12 mouse cellular contexts compared by ENCODE assay signal in genomic region chr7:89099756-89100155, GRCm38 (mm10).
A peak's percentile ranks its signal among the peaks of the same experiment; 100 is the strongest.
DNase-seq lines count a peak whose midpoint lies in the region.
"Had no signal": no experiment of that assay in that cellular context is flagged by ENCODE, and none has a peak within 500 bp of the region (broad histone marks: within the 10 kb centered on the region; RNA-seq: fewer than 3 reads in every experiment).

No protein-coding gene starts in this region.

- no peak overlapping the region for H3K4me3 ChIP-seq in heart, embryonic 10.5 days
- H3K4me3 ChIP-seq: hindbrain, embryonic 12.5 days; left cerebral cortex, adult 2 months had no signal

- no peaks in the 10 kb centered on the region for H3K9me3 ChIP-seq in heart, embryonic 10.5 days
- H3K9me3 ChIP-seq: hindbrain, embryonic 12.5 days had no signal

- no peaks in the 10 kb centered on the region for H3K27me3 ChIP-seq in heart, embryonic 10.5 days (ENCODE audit: insufficient read depth, poor library complexity, severe bottlenecking)
- H3K27me3 ChIP-seq: hindbrain, embryonic 12.5 days had no signal

- DNase-seq in heart, adult 11 months: peak; percentile 98
- no peak for DNase-seq in heart, embryonic 10.5 days (ENCODE audit: low spot score)
- peak; percentile 29 for DNase-seq in urinary bladder, postnatal 14 days (ENCODE audit: low spot score)
- DNase-seq in urinary bladder, adult 18-20 months (ENCODE audit: low spot score in 2 of 2): no peak
- DNase-seq in heart, postnatal 14 days: peak; percentile 51 to 65
- no peak for DNase-seq in frontal cortex, adult 2 months (ENCODE audit: extremely low spot score in 1 of 2, low spot score in 1 of 2)
- DNase-seq in layer of hippocampus, adult 9-10 months (ENCODE audit: low spot score): no peak
- no peak for DNase-seq in frontal cortex, postnatal 25 days (ENCODE audit: low spot score in 2 of 2)
- DNase-seq: liver had no signal

- WGBS in heart, embryonic 10.5 days: 77% methylated on average over 4 of the region's 4 CpGs

- H3K27ac ChIP-seq in heart, embryonic 10.5 days: no peak overlapping the region
- H3K27ac ChIP-seq: hindbrain, embryonic 12.5 days; kidney, postnatal 0 days; left cerebral cortex, adult 2 months had no signal

- intact Hi-C loops in heart, postnatal 14 days (cut with DNase I): no loop called here

- H3K36me3 ChIP-seq in heart, embryonic 10.5 days: no peaks in the 10 kb centered on the region
- H3K36me3 ChIP-seq: hindbrain, embryonic 12.5 days had no signal

- no peaks in the 10 kb centered on the region for H3K4me1 ChIP-seq in heart, embryonic 10.5 days
- H3K4me1 ChIP-seq: hindbrain, embryonic 12.5 days had no signal

Comparison
In these comparisons a context has a peak if more than half of its experiments do, and no peak if none do; other contexts are left out.
1. DNase-seq: peak in heart, adult 11 months (single experiment), urinary bladder, postnatal 14 days (single experiment) and heart, postnatal 14 days (2 of 2); none in heart, embryonic 10.5 days (single experiment), urinary bladder, adult 18-20 months (0 of 2), frontal cortex, adult 2 months (0 of 2), layer of hippocampus, adult 9-10 months (single experiment) and frontal cortex, postnatal 25 days (0 of 2).